Mouse (Mus musculus): ENCODE measurements around the gene Tspan17. TPM values are rescaled to one million over a fixed set of nuclear protein-coding genes. Genes with fewer than 3 reads are reported as not detected.

Tspan17 gene
- polyA plus RNA-seq, 1 experiment = not detected

DNA sequence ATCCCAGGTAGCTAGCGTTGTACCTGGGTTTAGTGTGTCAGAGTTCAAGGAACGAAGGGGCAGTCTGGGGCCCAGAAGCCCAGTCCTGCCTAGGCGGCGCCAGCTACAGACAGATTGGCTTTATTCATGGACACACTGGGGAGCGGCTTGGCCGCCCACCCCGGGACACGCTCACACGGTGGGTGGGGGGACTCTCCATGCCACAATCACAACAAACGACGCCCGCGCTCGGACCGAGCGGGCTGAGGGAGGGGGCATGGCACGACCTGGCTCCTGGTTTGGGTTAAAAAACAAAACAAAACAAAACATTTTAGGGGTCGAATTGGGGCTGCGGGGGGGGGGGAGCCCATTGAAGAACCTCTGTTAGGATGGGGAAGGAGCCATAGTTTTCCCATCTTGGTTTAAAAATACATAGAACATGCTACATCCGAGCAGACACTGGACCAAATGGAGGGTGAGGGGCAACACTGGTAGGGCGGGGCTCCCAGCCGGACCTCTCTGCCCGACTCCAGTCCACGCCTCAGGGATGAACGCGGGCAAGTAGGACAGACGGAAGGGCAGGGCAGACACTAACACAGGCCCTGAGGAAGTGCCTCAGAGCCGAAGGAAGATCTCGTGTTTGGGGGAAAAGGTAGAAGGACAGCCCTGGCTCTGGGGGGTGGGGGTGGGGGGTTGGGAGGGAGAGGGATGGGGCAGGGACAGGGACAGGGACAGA is 30.3 kb upstream of the Tspan17 start:
- H3K4me1 ChIP-seq (ENCODE audit: control insufficient read depth, insufficient read depth, low read length) = peaks cover 50% of the 10 kb centered on the region
- H3K4me3 ChIP-seq (ENCODE audit: insufficient read depth, low read depth, low read length) = peak overlapping the region; percentile 45
- whole genome bisulfite sequencing = 3% methylated on average over 29 of the region's 29 CpGs

DNA sequence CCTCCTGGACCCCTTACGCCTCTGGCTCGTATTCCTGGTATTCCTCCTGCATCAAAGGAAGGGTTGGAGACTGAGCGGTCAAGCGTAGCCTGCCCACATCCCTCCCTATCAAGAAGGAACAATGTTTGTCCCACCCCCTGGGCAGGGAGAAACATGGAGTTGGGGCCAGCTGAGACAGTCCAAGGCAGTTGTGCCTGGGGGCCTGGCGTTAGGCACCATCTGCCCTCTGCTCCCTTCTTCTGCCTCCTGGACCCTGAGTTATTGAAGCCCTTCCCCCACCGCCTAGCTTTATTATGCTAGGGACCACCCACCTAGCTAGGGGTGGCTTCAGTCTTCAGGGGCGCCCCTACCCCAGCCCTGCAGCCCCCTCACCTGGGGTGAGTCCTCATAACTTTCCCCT is 29.7 kb upstream of the Tspan17 start:
- 34% methylated on average over 7 of the region's 7 CpGs for WGBS
- Histone ChIP-seq H3K27ac (ENCODE audit: insufficient read depth, low read depth, low read length) (peak overlapping the region; percentile 66), H3K4me3 (ENCODE audit: insufficient read depth, low read depth, low read length) (no peak overlapping the region), H3K4me1 (ENCODE audit: control insufficient read depth, insufficient read depth, low read length) (peaks cover 48% of the 10 kb centered on the region)
- no peak for TF ChIP-seq POLR2A (IDR thresholded peaks at IDR 0.05; ENCODE audit: insufficient read depth, low read depth, low read length)
- TF ChIP-seq CTCF (IDR thresholded peaks at IDR 0.05; ENCODE audit: insufficient read depth, low read depth, low read length) = no peak

More for the DNA sequence above, 30.3 kb upstream of the Tspan17 start:
- TF ChIP-seq CTCF (IDR thresholded peaks at IDR 0.05; ENCODE audit: insufficient read depth, low read depth, low read length) = no peak
- no peak for TF ChIP-seq POLR2A (IDR thresholded peaks at IDR 0.05; ENCODE audit: insufficient read depth, low read depth, low read length)
- peak overlapping the region; percentile 95 for H3K27ac ChIP-seq (ENCODE audit: insufficient read depth, low read depth, low read length)

DNA sequence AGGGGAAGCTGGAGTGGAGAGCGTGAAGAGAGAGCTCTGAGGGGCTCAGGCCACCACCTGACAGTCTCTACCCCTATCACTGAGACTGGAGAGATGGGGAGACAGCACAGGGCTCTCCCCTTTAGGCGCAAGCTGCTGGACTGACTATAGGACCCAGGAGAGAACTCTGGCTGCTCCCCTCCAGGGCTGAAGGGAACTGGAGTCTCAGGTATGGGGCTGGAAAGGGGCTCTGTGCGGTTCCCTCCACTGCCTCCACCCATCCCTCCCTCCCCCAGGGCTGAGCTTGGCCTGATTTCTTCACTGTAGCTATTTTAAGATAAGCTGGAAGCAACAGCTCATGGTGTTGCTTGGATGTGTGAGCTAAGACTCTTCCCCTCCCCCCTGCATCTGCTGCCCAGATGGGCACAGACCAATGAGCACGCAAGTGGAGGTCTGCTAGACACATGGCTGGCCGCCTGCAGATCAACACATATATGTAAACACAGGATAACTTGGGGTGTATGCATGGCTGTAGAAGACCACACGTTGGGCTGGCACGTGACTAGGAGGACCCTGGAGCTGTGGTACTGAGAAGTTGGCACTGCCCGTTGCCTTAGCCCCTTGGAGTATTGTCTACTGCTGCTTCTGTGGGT is 28.9 kb upstream of the Tspan17 start:
- 49% methylated on average over 8 of the region's 8 CpGs for WGBS
- peak overlapping the region; percentile 66 for H3K27ac ChIP-seq (ENCODE audit: insufficient read depth, low read depth, low read length)
- TF ChIP-seq POLR2A (IDR thresholded peaks at IDR 0.05; ENCODE audit: insufficient read depth, low read depth, low read length) (0 out of 2 replicates have a peak, but pooled peaks have one; percentile 24), CTCF (IDR thresholded peaks at IDR 0.05; ENCODE audit: insufficient read depth, low read depth, low read length) (no peak)
- peaks cover 46% of the 10 kb centered on the region for H3K4me1 ChIP-seq (ENCODE audit: control insufficient read depth, insufficient read depth, low read length)
- no peak overlapping the region for H3K4me3 ChIP-seq (ENCODE audit: insufficient read depth, low read depth, low read length)

GRCm38 (mm10) chr13:54760906-54761305 is 28.3 kb upstream of the Tspan17 start:
- 63% methylated on average over 7 of the region's 7 CpGs for WGBS
- H3K27ac ChIP-seq (ENCODE audit: insufficient read depth, low read depth, low read length) = peak overlapping the region; percentile 66
- TF ChIP-seq CTCF (IDR thresholded peaks at IDR 0.05; ENCODE audit: insufficient read depth, low read depth, low read length) (no peak), POLR2A (IDR thresholded peaks at IDR 0.05; ENCODE audit: insufficient read depth, low read depth, low read length) (no peak)
- peaks cover 43% of the 10 kb centered on the region for H3K4me1 ChIP-seq (ENCODE audit: control insufficient read depth, insufficient read depth, low read length)
- H3K4me3 ChIP-seq (ENCODE audit: insufficient read depth, low read depth, low read length) = no peak overlapping the region

DNA sequence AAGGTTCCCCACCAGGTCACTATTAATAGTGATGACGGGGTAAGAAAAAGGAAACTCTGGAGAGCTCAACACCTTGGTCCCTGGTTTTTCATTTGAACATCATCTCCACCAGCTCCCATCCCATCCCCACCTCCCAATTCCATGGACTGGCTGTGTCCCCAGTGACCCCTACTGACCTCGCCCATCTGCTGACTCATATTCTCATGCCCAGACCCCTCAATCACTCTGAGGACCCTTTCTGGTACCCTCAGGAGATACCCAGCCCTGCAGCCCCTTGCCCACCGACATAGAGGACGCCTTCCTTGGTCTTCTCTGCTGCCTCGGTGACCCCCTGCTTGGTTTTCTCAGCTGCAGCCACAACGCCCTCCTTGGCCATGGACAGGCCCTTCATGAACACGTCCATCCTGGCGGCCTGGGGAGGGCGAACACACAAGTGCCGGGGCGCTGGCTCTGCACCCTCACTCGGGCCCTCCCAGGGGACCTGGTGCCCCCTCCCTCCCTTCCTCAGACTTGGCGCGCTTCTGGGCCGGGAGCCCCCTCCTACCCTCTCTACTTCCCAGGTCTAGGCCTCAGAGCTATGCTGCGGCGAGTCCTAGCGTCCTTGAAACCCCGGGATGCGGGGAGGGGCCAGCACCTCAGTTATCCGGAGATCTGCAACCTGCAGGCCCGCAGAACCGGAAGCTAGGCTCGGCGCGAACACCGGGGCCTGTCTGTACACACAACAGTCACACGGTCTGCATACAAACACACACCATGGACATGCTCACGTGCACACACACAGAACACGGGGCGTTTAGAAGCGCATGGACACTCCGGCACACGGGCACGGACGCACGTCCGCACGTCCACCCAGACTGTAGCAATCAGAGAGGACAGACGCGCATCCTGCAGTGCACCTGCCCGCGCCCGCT is 23.6 kb upstream of the Tspan17 start:
- peak overlapping the region; percentile 75 for H3K27ac ChIP-seq (ENCODE audit: insufficient read depth, low read depth, low read length)
- H3K4me1 ChIP-seq (ENCODE audit: control insufficient read depth, insufficient read depth, low read length) = peaks cover 18% of the 10 kb centered on the region
- TF ChIP-seq POLR2A (IDR thresholded peaks at IDR 0.05; ENCODE audit: insufficient read depth, low read depth, low read length) (no peak), CTCF (IDR thresholded peaks at IDR 0.05; ENCODE audit: insufficient read depth, low read depth, low read length) (no peak)
- WGBS = 13% methylated on average over 44 of the region's 44 CpGs
- peak overlapping the region; percentile 67 for H3K4me3 ChIP-seq (ENCODE audit: insufficient read depth, low read depth, low read length)

DNA sequence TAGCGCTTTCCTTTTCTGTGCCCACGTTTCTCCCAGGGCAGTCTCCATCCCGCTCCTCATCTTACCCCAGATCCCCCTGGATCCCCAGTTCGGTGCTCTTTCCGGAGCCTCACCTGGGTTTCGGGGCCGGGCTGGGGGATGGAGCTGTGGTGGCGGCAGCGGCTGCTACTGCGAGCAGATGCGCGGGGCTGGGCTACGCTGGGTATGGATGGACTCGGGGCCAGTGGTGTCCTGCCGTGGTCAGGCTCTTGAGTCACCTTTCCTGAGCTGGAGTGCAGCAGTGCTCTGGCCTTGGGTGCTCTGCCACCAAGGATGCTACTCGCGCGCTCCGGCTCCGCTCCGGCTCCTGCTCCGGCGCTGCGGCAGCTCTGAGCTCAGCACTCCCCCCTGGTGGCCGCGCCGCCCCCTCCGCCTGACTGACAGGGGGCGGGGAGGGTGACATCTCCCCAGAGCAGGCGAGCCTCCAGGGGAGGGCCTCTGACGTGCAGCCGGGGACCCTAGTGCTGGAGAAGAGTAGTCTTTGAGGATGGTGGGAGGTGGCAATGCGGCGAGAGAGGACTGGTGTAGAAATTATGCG is 22.9 kb upstream of the Tspan17 start, which contains the start of gene Sncb:
Sncb (minus strand) TSS at position 404 of the 577 bp plus-strand sequence.
- H3K4me3 ChIP-seq (ENCODE audit: insufficient read depth, low read depth, low read length) = peak within 1 kb of the TSS; percentile 67
- WGBS = 1% methylated on average over 35 of the region's 35 CpGs
- TF ChIP-seq CTCF (IDR thresholded peaks at IDR 0.05; ENCODE audit: insufficient read depth, low read depth, low read length) (peak; percentile 77), POLR2A (IDR thresholded peaks at IDR 0.05; ENCODE audit: insufficient read depth, low read depth, low read length) (peak; percentile 35; the same call in 1 of the 2 replicates)
- peaks cover 10% of the 10 kb centered on the region for H3K4me1 ChIP-seq (ENCODE audit: control insufficient read depth, insufficient read depth, low read length)
- peak within 1 kb of the TSS; percentile 75 for H3K27ac ChIP-seq (ENCODE audit: insufficient read depth, low read depth, low read length)

DNA sequence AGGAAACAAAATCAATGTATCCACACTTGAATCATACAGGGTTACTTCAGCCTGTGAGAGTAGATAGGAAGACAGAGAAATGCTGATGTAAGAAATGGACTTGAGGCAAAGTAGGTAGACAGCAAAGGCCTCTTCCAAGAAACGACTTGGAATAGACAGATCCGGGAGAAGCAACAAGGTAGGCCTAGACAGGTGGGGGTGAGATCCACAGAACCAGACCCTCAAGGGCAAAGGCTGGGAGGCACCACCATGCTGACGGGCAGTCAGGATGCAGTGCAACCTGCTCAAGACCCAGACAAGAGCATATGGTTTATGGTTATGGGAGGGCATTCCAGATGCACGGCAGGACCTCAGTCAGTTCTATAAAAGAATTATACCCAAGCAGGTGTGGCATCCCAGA is 22.2 kb upstream of the Tspan17 start:
- H3K4me1 ChIP-seq (ENCODE audit: control insufficient read depth, insufficient read depth, low read length) = peaks cover 9% of the 10 kb centered on the region
- 87% methylated on average over 4 of the region's 4 CpGs for WGBS
- H3K27ac ChIP-seq (ENCODE audit: insufficient read depth, low read depth, low read length) = no peak overlapping the region
- TF ChIP-seq POLR2A (IDR thresholded peaks at IDR 0.05; ENCODE audit: insufficient read depth, low read depth, low read length) = no peak
- no peak for TF ChIP-seq CTCF (IDR thresholded peaks at IDR 0.05; ENCODE audit: insufficient read depth, low read depth, low read length)
- H3K4me3 ChIP-seq (ENCODE audit: insufficient read depth, low read depth, low read length) = peak overlapping the region; percentile 67

GRCm38 (mm10) chr13:54780592-54780991 is 8.6 kb upstream of the Tspan17 start:
- 69% methylated on average over 3 of the region's 3 CpGs for WGBS
- peaks cover 6% of the 10 kb centered on the region; the same call in 1 of the 2 replicates for H3K4me1 ChIP-seq (ENCODE audit: control insufficient read depth, insufficient read depth, low read length)
- no peak for TF ChIP-seq POLR2A (IDR thresholded peaks at IDR 0.05; ENCODE audit: insufficient read depth, low read depth, low read length)
- no peak for TF ChIP-seq CTCF (IDR thresholded peaks at IDR 0.05; ENCODE audit: insufficient read depth, low read depth, low read length)
- no peak overlapping the region for H3K4me3 ChIP-seq (ENCODE audit: insufficient read depth, low read depth, low read length)
- H3K27ac ChIP-seq (ENCODE audit: insufficient read depth, low read depth, low read length) = no peak overlapping the region
